Mouse (Mus musculus) adrenal gland, adult 2 months (tissue): ENCODE results near the gene Foxk1. TPM values are rescaled to one million over a fixed set of nuclear protein-coding genes. Genes with fewer than 3 reads are reported as not detected.
A peak's percentile ranks its signal among the peaks of the same experiment; 100 is the strongest.

ENCODE experiments used
- DNase-seq: peaks from one replicate; pipeline ENCODE4 v3.0.0; 2021
- polyA plus RNA-seq: library from polyadenylated mRNA; depleted of rRNA; stranded (reverse); fragments of >200 nt; gene quantifications from 2 replicates; pipeline ENCODE4 v1.2.3, GENCODE M21; 2012; rRNA removed
- total RNA-seq, 2 experiments: library from RNA; stranded (reverse); gene quantifications; 2 replicates each; pipeline ENCODE4 v1.2.3; 2021

The Foxk1 gene
- total and polyA plus RNA-seq, 3 experiments: 18.2 to 24.6 (median 19.7) TPM

DNA sequence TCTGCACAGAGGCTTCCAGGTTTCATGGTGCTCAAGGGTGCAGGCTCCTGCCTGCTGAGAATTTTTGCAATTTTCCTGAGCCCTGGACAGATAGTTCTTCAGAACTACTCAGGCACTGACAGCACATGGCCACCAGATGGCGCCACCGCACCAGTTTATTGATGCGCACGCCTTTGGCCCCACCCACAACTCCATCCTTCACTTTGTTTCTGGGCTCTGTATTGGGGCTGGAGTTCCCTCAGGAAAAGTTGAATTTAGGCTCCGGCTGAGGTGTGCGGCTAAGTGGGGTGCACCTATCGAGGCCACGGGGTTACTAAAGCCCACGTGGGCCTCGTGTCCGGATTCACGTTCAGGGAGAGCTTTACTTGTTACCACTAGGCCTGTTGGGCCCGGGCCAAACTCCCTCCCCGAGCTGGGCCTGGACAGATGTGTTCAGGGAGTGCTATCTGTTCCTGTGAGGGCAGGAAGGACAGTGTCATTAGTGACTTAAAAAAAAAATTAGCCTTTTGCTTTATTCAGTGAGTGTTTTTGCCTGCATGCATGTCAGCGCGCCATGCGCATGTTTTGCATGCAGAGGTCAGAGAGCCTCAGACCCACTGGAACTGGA, 77.6 kb downstream of the Foxk1 start:
- DNase-seq: peak; percentile 78

GRCm38 (mm10) chr5:142482512-142482911, 81.2 kb downstream of the Foxk1 start:
- peak; percentile 62 for DNase-seq

DNA sequence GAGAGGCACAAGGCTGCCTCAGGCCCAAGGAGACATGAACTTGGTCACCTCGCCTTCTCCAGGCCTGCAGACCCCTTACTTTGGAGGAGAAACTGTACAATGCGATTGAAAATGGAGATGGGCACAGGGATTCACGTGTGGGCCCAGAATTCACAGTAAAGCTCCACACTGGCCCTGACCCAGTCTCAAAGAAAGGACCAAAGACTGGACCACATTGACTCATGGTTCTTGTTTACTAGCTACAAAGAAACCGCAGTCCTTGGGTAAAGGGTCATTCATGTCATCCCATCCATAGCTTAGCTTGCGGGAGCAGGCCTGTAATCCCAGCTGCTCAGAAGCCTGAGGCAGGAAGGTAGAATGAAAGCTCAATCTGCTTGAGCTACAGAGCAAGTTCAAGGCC, 82.3 kb downstream of the Foxk1 start:
- DNase-seq: peak; percentile 54

GRCm38 (mm10) chr5:142486654-142487053, 85.4 kb downstream of the Foxk1 start:
- no peak for DNase-seq

- DNase-seq: no peak
These were observed 88.8 kb downstream of the Foxk1 start for GRCm38 (mm10) chr5:142489955-142490707.

DNA sequence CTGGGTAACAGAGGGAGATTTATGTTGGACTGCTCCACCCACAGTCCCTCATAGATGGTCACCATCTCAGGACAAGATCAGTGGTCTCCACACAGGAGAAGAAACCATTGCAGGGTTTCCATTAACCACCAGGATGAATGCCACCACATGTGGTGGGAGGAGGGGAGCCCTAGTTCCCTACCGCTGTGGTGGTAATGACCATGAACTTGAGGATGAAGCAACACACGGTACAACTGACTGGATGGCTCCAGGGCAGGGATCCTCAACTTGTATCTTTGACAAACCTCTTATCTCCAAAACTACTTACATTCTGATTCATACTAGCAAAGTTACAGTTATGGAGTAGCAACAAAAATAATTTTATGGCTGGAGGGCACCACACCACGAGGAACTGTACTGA, 92.0 kb downstream of the Foxk1 start:
- peak; percentile 64 for DNase-seq

GRCm38 (mm10) chr5:142495321-142496096, 94.2 kb downstream of the Foxk1 start:
- peak; percentile 46 for DNase-seq

- no peak for DNase-seq
These were observed 97.7 kb downstream of the Foxk1 start for GRCm38 (mm10) chr5:142498964-142499363.

- no peak for DNase-seq
These were observed 99.6 kb downstream of the Foxk1 start for GRCm38 (mm10) chr5:142500918-142501317.

- DNase-seq: peak; percentile 83
These were observed 101.1 kb downstream of the Foxk1 start for GRCm38 (mm10) chr5:142502414-142502813.

DNA sequence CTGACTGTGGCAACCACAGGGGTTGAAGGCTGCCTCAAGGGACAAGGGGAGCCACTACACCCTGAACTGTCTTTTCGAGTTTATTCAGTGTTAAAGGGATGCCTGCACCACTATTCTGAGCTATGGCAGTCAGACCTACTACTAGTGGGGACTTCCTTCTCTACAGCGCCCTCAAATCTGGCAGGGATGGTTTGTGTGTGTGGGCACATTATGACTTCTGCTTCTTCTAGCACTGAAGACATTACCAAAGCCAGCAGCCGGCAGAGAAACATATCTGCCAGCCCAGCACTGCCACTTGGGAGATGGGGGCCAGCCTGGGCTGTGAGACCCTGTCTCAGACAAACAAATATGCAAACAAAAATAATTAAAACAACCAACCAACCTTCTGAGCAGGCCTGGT, 102.9 kb downstream of the Foxk1 start:
- no peak for DNase-seq

DNA sequence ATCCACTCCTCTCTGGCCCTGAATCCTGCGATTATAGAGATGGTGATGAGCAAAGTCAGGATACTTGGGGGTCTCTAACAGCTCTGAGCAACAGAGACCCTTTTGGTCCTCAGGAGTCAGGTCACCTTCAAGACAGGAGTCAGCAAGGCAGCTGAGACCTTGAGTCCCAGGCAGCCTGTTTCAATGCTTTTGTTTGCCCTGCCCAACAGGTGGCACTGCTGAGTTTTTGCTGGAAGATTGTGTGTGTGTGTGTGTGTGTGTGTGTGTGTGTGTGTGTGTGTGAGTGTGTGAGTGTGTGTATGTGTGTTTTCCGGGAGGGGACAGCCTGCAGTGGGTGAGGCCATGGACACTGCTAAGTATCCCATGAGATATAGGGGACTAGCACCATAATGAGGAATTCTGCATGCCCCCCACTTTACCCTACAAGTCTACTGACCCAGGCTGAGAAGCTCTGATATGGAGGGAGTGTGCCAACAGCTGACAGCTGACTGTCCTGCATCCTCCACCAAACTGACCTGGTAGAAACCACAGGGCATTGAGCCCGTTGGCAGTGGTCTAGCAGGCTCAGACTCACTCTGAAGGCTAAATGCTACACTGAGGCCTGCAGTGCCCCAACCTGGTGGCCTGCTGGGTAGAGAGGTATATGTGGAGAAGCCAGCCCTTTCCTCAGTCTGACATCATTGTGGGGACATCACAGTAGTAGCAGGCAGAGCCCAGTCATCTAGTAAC, 104.6 kb downstream of the Foxk1 start:
- peak; percentile 36 for DNase-seq

DNA sequence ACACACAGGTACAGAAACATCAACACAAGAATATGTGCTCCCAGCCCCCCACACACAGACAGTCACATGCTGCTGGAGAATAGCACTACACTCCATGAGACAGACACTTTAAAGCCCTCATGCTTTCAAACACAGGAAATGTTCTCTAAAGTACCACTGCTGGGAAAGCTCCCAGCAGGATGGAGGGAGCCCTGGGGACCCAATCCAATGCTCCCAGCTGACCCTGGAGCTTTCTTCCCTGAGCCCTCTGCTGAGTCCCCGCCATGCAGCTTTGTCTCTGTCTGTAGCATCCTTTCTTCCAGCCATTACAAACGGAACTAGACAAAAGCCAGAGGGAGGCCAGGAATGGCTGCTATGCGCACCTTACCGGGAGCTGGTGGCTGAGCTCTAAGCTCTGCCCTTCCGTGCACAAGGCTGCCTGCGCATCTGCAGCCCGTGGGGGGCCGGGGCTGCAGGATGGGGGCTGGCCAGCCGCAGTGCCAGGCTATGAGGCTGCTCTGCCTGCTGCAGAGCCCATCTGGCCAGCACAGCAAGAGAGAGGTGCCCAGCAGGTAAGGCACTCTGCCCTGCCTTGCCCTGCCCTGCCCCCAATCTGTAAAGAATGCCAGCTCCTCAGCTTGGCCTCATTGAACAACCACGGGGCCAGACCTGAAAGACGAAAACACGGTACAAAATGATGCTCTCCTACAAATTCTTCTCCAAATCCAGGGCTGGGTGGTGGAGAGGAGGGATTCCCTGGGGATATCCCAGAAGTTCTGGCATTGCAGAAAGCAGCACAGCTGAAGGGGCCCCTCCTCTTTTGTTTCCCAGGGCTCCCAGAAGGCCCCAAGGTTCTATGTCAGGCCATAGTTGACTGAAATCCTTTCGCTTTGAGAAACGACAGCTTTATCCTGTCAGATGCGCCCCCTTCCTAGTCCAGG, 108.1 kb downstream of the Foxk1 start:
- no peak for DNase-seq

- no peak for DNase-seq
These were observed 108.7 kb downstream of the Foxk1 start for GRCm38 (mm10) chr5:142510061-142510414.

Other genes with a start within 250 kb of the Foxk1 start
- gene Ap5z1, start 62.4 kb downstream of the Foxk1 start, total RNA-seq: 10 to 100 TPM; 18.5 to 22.7 TPM
- gene Ap5z1, start 62.4 kb downstream of the Foxk1 start, polyA plus RNA-seq: 75.8 and 77.7 TPM in 2 replicates
- gene Papolb, start 128.6 kb downstream of the Foxk1 start, total RNA-seq: under 1 TPM; 0.09 to 0.21 TPM
- gene Papolb, start 128.6 kb downstream of the Foxk1 start, polyA plus RNA-seq: 0.03 TPM in 1 of 2 replicates, not detected in the other
- gene Radil, start 149.6 kb downstream of the Foxk1 start, total RNA-seq: 1 to 10 TPM; 3.5 to 9.3 TPM
- gene Radil, start 149.6 kb downstream of the Foxk1 start, polyA plus RNA-seq: 4.9 and 8.3 TPM in 2 replicates
- gene Mmd2, start 207.3 kb downstream of the Foxk1 start, total RNA-seq: 10 to 100 TPM; 35.9 to 53.9 TPM
- gene Mmd2, start 207.3 kb downstream of the Foxk1 start, polyA plus RNA-seq: 32.0 and 51.8 TPM in 2 replicates
- 100 to 1,000 TPM in 1 of 2 experiments, 10 to 100 TPM in 1; 90.9 to 108 TPM for gene Wipi2, start 226.2 kb downstream of the Foxk1 start, total RNA-seq
- 58.0 and 63.5 TPM in 2 replicates for gene Wipi2, start 226.2 kb downstream of the Foxk1 start, polyA plus RNA-seq